Mouse (Mus musculus) cortical plate, adult 2 months (tissue): ENCODE data around the gene Rccd1.

Experiments used
- CTCF ChIP-seq: fragments of 200-500 bp; IDR thresholded peaks from 2 replicates; pipeline ENCODE4 v1.5.1; 2011; ENCODE audit warnings: mild to moderate bottlenecking, control low read depth, low read length; ENCODE audit not compliant: insufficient read depth; ENCODE audit errors: extremely low read depth
- POLR2A ChIP-seq: fragments of 200-500 bp; IDR thresholded peaks from 2 replicates; pipeline ENCODE4 v1.6.1; 2011; ENCODE audit warnings: mild to moderate bottlenecking, low read length, control low read depth; ENCODE audit not compliant: insufficient read depth; ENCODE audit errors: extremely low read depth

DNA sequence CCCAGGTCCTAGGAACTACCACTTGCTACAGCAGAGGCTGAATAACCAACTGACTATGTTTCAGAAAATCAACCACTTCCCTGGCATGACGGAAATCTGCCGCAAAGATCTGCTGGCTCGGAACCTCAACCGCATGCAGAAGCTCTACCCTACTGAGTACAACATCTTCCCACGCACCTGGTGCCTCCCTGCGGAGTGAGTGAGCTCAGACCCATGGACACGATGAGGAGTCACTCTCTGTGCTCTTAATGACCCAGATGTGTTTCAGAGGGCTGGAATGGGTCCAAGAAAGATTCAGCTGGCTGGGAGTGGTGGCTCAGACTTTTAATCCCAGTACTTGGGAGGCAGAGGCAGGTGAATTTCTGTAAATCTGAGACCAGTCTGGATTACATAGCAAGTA lies 71.8 kb downstream of the Rccd1 start:
- TF ChIP-seq CTCF (no peak), POLR2A (no peak)
